Mouse (Mus musculus) limb, embryonic 12.5 days (tissue): ENCODE data around the gene Hesx1. TPM values are rescaled to one million over a fixed set of nuclear protein-coding genes. Genes with fewer than 3 reads are reported as not detected.
"Not testable (repeated sequence)": the region's sequence is repeated elsewhere in the genome, so short reads cannot be mapped to it uniquely, and the experiment has no call there.

ENCODE experiments used
- ATAC-seq: fragments of 200-750 bp; cut with Nextera tagmentation; 2 replicates; pipeline ENCODE4 v1.8.0; 2017; ENCODE audit warnings: low read depth, moderate TSS enrichment; ENCODE audit not compliant: insufficient number of reproducible peaks, insufficient read depth, low FRiP score, low TSS enrichment
- H3K27ac ChIP-seq: fragments of 300-500 bp; sonication (generic); 2 replicates; pipeline ENCODE4 v1.5.1; 2016; ENCODE audit warnings: mild to moderate bottlenecking, moderate library complexity
- H3K27me3 ChIP-seq: fragments of 300-500 bp; sonication (generic); 2 replicates; pipeline ENCODE4 v1.6.1; 2016; ENCODE audit warnings: mild to moderate bottlenecking, moderate library complexity
- H3K36me3 ChIP-seq: fragments of 300-500 bp; sonication (generic); 2 replicates; pipeline ENCODE4 v1.6.1; 2016; ENCODE audit warnings: mild to moderate bottlenecking, moderate library complexity
- H3K4me1 ChIP-seq: fragments of 300-500 bp; sonication (generic); replicated peaks from 2 replicates; pipeline ENCODE4 v1.6.1; 2016
- H3K4me2 ChIP-seq: fragments of 300-500 bp; sonication (generic); 2 replicates; pipeline ENCODE4 v1.6.1; 2016; ENCODE audit warnings: mild to moderate bottlenecking, moderate library complexity
- H3K4me3 ChIP-seq: fragments of 300-500 bp; sonication (generic); replicated peaks from 2 replicates; pipeline ENCODE4 v1.5.1; 2016; ENCODE audit warnings: mild to moderate bottlenecking
- H3K9ac ChIP-seq: fragments of 300-500 bp; sonication (generic); replicated peaks from 2 replicates; pipeline ENCODE4 v1.6.1; 2016; ENCODE audit warnings: mild to moderate bottlenecking, moderate library complexity
- H3K9me3 ChIP-seq: fragments of 300-500 bp; sonication (generic); 2 replicates; pipeline ENCODE4 v1.6.1; 2016; ENCODE audit warnings: mild to moderate bottlenecking, moderate library complexity
- WGBS: fragments of 180-500 bp; shearing (Covaris S2); methylation state at CpG from one replicate; pipeline ENCODE4 v1.1.7; 2016; 5-methylcytosine and 5-hydroxymethylcytosine counted together
- polyA plus RNA-seq: library from polyadenylated mRNA; unstranded; fragments of >200 nt; fragmentation: Nextera tagmentation; extraction: Ambion mirVana; gene quantifications from 2 replicates; pipeline ENCODE4 v1.2.1, GENCODE M21; 2016

The Hesx1 gene
- polyA plus RNA-seq = 0.22 TPM in 1 of 2 replicates, not detected in the other

DNA sequence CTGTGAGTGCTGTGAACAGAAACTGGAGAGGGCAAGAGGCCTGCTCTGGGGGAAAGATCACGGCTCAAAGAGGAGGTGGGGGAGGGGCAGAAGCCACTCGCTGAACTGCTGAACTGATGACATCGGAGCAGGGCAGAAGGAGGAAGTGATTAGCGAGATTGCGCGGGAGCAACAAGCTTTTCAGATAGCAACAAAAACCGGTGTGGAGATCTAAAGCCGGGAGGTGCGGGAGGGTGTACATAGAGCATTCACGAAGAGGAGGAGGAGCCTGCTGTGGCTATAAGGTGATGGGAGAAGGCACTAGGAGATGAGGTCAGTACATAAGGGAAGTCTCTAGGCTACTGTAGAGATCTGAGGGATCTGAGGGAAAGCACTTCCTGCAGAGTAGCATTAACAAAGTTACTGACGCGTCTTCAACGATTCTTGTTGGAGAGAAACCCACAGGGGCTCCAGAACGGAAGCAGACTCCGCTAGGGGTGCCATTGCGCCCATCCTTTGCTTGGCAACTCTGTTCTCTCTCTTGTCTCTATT, at the start of gene Hesx1:
TSS of gene Hesx1 (plus strand) at position 206 of the 531 bp plus-strand sequence.
- Histone ChIP-seq H3K4me3 (peak within 1 kb of the TSS; percentile 31), H3K4me2 (peak within 1 kb of the TSS; percentile 57), H3K27ac (no peak within 1 kb of the TSS; the same call in 1 of the 2 replicates), H3K27me3 (no peaks in the 10 kb centered on the region), H3K9me3 (no peaks in the 10 kb centered on the region), H3K9ac (no peak within 1 kb of the TSS), H3K4me1 (peaks cover 11% of the 10 kb centered on the region), H3K36me3 (no peaks in the 10 kb centered on the region)
- WGBS = 10% methylated on average over 16 of the region's 16 CpGs
- ATAC-seq = no peak

DNA sequence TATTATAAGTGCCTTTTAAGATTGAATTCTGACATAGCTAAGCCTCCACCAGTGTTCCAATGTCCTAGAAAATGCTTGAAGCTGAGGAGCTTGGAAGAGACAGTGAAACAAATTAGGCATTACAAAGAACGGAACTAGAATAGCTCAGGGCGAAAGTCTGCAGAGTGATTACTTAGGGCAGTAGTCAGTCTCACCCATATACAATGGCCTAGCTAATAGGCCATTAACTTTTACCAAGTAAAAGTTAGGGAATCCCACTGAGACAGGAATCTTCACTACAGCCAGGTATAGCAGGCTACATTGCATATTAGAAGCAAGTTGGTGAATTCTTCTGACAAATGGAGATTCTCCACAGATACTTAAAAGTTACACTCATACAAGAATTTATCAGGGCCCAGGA, 38.1 kb upstream of the Hesx1 start:
- H3K4me1 ChIP-seq, H3K4me3 ChIP-seq, H3K9ac ChIP-seq, H3K4me2 ChIP-seq, H3K9me3 ChIP-seq, H3K27me3 ChIP-seq, H3K27ac ChIP-seq, ATAC-seq: not testable (repeated sequence)
- H3K36me3 ChIP-seq = peaks cover 56% of the 10 kb centered on the region
- whole genome bisulfite sequencing = 78% methylated on average over 2 of the region's 2 CpGs

DNA sequence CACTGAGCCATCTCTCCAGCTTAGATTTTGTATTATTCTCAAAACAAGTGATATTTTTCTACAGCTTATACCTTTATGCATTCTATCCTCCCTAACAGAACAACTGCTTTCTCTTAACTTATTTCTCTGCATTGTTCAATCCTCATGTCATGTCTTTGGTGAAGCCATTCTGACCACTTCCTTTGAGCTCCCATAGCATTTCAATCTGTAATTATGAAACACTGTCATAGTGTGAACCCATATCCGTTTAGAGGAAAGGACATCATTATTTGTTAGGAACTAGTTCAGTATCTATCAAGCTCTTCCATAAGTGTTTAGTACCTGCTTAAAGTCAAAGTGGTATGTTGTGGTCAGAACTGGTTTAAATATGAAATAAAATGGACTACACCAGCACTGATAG, 33.7 kb upstream of the Hesx1 start:
- ATAC-seq = no peak
- 83% methylated on average over 1 of the region's 1 CpGs for WGBS
- Histone ChIP-seq H3K4me2 (no peak overlapping the region), H3K36me3 (peaks cover 44% of the 10 kb centered on the region), H3K27me3 (no peaks in the 10 kb centered on the region), H3K4me1 (no peaks in the 10 kb centered on the region), H3K27ac (no peak overlapping the region), H3K4me3 (no peak overlapping the region), H3K9ac (no peak overlapping the region), H3K9me3 (no peaks in the 10 kb centered on the region)

DNA sequence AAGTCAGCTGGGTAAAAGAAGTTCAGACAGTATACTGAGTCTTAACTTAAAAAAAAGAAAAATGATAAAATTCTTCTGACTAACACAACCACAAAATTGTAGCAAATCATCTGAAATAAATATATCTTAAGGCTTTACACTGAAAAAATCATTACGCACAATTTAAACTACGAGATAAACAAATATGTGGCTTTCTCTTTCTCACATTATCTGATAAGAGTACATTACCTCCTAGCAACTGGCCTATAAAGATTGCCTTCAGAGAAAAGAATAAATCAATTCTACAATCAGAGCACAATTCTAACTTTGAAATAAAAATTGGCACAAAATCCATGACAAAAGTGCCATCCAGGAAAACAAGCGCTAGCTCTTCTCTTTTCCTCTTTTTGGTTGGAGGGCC, 25.1 kb upstream of the Hesx1 start:
- no peak overlapping the region for H3K27ac ChIP-seq
- no peaks in the 10 kb centered on the region for H3K27me3 ChIP-seq
- peak overlapping the region; percentile 87; the same call in 1 of the 2 replicates for H3K9ac ChIP-seq

DNA sequence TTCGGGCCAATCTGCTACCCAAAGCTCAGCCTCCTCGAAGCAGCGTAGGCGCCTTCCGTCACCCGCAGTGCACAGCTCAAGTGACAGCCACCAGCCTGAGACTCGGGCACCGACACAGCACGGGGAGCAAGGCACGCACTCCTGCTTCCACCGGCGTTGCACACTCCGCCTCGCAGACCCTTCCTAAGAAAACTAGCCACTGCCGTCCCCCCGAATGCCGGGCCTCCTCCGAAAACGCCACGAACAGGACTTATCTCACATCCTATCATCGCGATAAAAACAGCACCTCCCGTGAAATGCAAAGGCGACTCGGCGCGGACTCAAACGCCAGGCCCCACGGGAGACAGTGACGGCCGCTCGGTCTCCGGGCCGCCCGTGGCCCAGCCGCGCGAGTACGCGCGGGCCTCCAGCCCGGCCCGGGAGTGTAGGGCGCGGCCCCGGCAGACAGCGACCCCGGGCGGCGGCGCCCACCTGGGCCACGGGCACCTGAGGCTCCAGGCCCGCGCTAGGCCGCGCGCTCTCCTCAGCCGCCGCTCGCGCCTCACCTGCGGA, 24.3 kb upstream of the Hesx1 start:
- Histone ChIP-seq H3K4me2 (peak overlapping the region; percentile 68), H3K9ac (peak overlapping the region; percentile 87), H3K4me1 (peaks cover 13% of the 10 kb centered on the region), H3K27ac (peak overlapping the region; percentile 91), H3K27me3 (no peaks in the 10 kb centered on the region), H3K4me3 (peak overlapping the region; percentile 76), H3K9me3 (no peaks in the 10 kb centered on the region), H3K36me3 (no peaks in the 10 kb centered on the region)
- peak; percentile 26 for ATAC-seq
- WGBS = under 1% methylated on average over 62 of the region's 62 CpGs

More for the DNA sequence above, 25.1 kb upstream of the Hesx1 start:
- H3K4me2 ChIP-seq = peak overlapping the region; percentile 68
- no peak for ATAC-seq
- H3K9me3 ChIP-seq = no peaks in the 10 kb centered on the region
- H3K4me3 ChIP-seq = peak overlapping the region; percentile 76
- H3K4me1 ChIP-seq = peaks cover 13% of the 10 kb centered on the region
- no peaks in the 10 kb centered on the region for H3K36me3 ChIP-seq
- WGBS = 78% methylated on average over 3 of the region's 3 CpGs

DNA sequence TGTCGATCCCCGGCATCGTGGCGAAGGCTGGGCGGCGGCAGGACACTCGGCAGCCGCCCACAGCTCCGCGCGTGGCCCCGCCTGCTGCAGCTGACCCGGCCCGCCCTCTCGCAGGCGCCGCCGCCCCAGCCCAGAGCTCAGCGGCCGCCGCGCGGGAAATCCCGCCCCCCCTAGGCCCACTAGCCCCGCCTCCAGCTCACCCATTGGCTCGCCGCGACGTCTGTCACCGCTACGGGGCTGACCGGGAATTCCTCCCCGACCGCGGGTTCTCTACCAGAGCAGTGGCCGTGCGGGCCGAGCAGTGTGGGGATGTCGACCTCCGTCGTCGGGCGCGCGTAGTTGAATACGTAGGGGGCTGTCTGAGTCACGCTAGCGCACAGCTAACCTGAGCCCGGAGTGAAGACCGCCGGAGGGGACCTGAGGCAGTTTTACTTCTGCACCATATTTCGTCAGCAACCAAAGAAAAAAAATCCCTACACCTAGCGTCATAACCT, 23.7 kb upstream of the Hesx1 start:
- ATAC-seq = peak; percentile 99
- peak overlapping the region; percentile 68 for H3K4me2 ChIP-seq
- H3K9me3 ChIP-seq = no peaks in the 10 kb centered on the region
- no peaks in the 10 kb centered on the region for H3K36me3 ChIP-seq
- no peaks in the 10 kb centered on the region for H3K27me3 ChIP-seq
- peak overlapping the region; percentile 87 for H3K9ac ChIP-seq
- under 1% methylated on average over 52 of the region's 53 CpGs for WGBS
- H3K4me1 ChIP-seq = peaks cover 13% of the 10 kb centered on the region
- peak overlapping the region; percentile 76 for H3K4me3 ChIP-seq
- peak overlapping the region; percentile 91 for H3K27ac ChIP-seq

DNA sequence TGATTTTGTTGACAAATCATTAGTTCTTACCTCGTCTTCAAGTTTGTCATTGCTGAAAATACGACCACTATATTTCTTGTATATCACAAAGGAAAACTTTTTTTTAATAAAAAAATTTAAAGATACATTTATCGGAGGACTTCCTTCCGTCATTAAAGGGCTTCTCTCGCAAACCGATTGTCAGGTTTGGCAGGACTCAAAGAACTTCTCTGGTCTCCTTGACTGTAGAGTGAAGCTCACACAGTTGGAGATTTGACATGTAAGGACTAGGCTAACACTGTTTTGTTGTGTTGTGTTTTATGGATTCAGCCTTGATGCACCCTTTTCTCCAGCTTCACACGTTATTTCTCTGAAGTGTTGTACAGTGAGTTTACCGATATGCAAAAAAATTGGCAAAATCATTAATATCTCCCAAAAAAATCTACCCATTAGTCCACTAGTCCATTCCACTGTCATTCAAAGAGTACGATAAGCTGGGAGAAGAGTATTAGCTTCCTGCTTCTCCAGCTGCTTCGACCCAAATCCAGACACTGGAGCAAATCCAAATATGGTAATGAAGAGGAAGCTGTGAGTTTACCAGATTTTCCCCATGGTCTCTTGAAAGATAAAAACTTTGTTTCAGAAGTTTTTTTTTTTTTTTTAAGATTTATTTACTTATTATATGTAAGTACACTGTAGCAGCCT, 23.0 kb upstream of the Hesx1 start, which contains the start of gene Appl1:
TSS of gene Appl1 (minus strand) at position 127 of the 684 bp plus-strand sequence.
- WGBS = 48% methylated on average over 10 of the region's 10 CpGs
- H3K9me3 ChIP-seq = no peaks in the 10 kb centered on the region
- H3K4me2 ChIP-seq = peak within 1 kb of the TSS; percentile 68
- H3K9ac ChIP-seq = peak within 1 kb of the TSS; percentile 87
- H3K27ac ChIP-seq = peak within 1 kb of the TSS; percentile 91
- H3K36me3 ChIP-seq = no peaks in the 10 kb centered on the region
- peak within 1 kb of the TSS; percentile 76 for H3K4me3 ChIP-seq
- ATAC-seq = no peak
- no peaks in the 10 kb centered on the region for H3K27me3 ChIP-seq
- H3K4me1 ChIP-seq = peaks cover 13% of the 10 kb centered on the region

DNA sequence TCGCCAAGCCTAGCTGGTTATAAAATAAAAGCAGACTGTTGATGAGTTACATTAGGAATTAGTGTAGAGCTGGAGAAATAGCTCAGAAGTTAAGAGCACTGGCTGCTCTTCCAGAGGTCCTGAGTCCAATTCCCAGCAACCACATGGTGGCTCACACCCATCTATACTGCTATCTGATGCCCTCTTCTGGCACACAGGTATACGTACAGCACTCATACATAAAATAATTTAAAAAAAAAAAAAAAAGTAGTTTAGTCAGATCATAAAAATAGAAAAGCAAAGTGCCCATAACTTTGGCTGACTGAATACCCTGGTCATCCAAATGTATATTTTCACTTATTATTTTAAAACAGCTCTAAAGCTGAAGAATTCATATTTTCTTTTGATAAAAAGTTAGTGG, 21.1 kb upstream of the Hesx1 start:
- H3K27me3 ChIP-seq = no peaks in the 10 kb centered on the region
- H3K4me1 ChIP-seq = peaks cover 13% of the 10 kb centered on the region
- H3K27ac ChIP-seq = no peak overlapping the region
- H3K4me3 ChIP-seq = no peak overlapping the region
- H3K4me2 ChIP-seq = no peak overlapping the region
- H3K36me3 ChIP-seq = no peaks in the 10 kb centered on the region
- WGBS = 78% methylated on average over 2 of the region's 2 CpGs
- no peak for ATAC-seq
- H3K9me3 ChIP-seq = no peaks in the 10 kb centered on the region
- H3K9ac ChIP-seq = no peak overlapping the region

DNA sequence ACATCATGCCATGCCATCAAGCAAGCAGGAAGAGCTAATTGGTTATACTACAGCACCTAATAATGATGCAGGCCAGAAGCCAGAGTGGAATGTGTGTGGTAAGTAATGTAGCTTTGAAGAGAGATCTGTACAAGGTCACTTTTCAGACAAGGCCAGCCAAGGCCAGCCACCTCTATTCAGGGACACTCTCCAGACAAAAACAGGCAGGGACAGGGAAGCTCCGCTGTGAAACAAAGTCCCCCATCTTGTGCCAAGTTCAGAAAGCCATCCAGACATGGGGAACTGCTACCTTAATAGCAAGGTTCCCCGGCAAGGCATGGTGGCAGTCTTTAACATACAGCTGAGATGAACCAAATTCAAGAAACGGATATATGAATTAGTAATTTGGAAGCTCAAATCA, 18.7 kb upstream of the Hesx1 start:
- WGBS = 74% methylated on average over 3 of the region's 3 CpGs
- no peak overlapping the region for H3K4me2 ChIP-seq
- H3K27ac ChIP-seq = no peak overlapping the region
- no peak for ATAC-seq
- H3K9me3 ChIP-seq = 0 out of 2 replicates have a peak, but pooled peaks cover 4% of the 10 kb centered on the region
- H3K27me3 ChIP-seq = no peaks in the 10 kb centered on the region
- H3K36me3 ChIP-seq = no peaks in the 10 kb centered on the region
- 0 out of 2 replicates have a peak, but pooled peaks cover 2% of the 10 kb centered on the region for H3K4me1 ChIP-seq
- no peak overlapping the region for H3K9ac ChIP-seq
- H3K4me3 ChIP-seq = no peak overlapping the region

DNA sequence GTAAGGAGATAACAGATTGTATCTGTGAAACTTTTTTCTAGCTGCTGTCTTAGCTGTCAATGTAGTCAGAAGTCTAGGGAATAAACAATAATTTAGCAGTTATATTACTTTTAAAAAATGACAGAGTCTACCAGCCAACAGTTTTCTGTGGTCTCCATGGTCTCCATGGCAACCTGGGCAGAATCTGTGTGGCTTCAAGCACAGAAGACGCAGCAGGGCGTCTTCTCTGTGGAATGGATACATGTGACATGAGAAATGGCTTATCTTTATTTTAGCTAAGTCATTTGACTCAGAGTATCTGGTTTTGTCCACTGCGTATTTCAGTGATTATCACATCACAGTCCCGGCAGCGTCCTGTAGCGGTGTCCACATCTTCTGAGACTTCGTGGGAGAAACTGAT, 18.0 kb upstream of the Hesx1 start:
- Histone ChIP-seq H3K4me1 (0 out of 2 replicates have a peak, but pooled peaks cover 2% of the 10 kb centered on the region), H3K4me2 (no peak overlapping the region), H3K27ac (no peak overlapping the region), H3K36me3 (no peaks in the 10 kb centered on the region), H3K27me3 (no peaks in the 10 kb centered on the region), H3K4me3 (no peak overlapping the region), H3K9me3 (peaks cover 11% of the 10 kb centered on the region), H3K9ac (no peak overlapping the region)
- no peak for ATAC-seq
- WGBS = 85% methylated on average over 7 of the region's 7 CpGs

DNA sequence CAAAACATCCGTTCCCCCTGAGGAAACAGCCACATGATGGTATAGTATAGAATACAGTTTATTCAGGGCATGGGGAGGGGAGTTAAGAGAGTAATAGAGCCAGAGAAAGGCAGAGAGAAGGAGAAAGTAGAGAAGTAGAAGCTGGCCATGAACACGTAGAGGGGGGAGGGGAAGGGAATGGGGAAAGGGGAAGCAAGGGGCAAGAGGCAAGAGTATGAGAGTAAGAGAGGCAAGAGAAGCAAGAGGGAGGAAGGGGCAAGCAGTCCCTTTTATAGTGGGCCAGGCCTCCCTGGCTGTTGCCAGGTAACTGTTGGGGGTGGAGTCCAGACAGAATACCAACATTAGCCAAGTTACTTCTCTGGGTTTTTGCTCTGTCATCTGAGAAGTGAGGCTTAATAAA, 16.7 kb upstream of the Hesx1 start:
- Histone ChIP-seq H3K9me3 (peaks cover 14% of the 10 kb centered on the region), H3K4me1 (0 out of 2 replicates have a peak, but pooled peaks cover 2% of the 10 kb centered on the region), H3K9ac (no peak overlapping the region), H3K4me3 (no peak overlapping the region), H3K36me3 (no peaks in the 10 kb centered on the region), H3K27me3 (no peaks in the 10 kb centered on the region), H3K27ac (no peak overlapping the region), H3K4me2 (no peak overlapping the region)
- ATAC-seq = no peak
- 34% methylated on average over 2 of the region's 2 CpGs for WGBS
